Mouse (Mus musculus) ES-E14 (cell line): ENCODE measurements at regions not wholly inside any gene's neighbourhood (a gene's known extent, or its start where the extent isn't known, plus 50 kb on each side); places are given as distances from the start of the nearest gene placed in this dataset.
A peak's percentile ranks its signal among the peaks of the same experiment; 100 is the strongest.
"Not testable (repeated sequence)": the region's sequence is repeated elsewhere in the genome, so short reads cannot be mapped to it uniquely, and the experiment has no call there.

Source experiments
- DNase-seq: peaks from one replicate; pipeline ENCODE4 v3.0.0-alpha.2; 2013; ENCODE audit warnings: low read depth, low spot score
- H3K27ac ChIP-seq: 2 replicates; pipeline ENCODE4 v1.5.1; 2012; ENCODE audit warnings: low read depth, mild to moderate bottlenecking, low read length, moderate library complexity, mixed read lengths; ENCODE audit not compliant: poor library complexity, insufficient read depth, severe bottlenecking
- H3K36me3 ChIP-seq: 2 replicates; pipeline ENCODE4 v1.6.1; 2012; ENCODE audit warnings: mild to moderate bottlenecking, low read length, moderate library complexity, mixed read lengths; ENCODE audit not compliant: control insufficient read depth, poor library complexity, insufficient read depth, severe bottlenecking
- H3K4me1 ChIP-seq, 2 experiments: fragments of 150-350 bp in 1 of 2; sonication (generic) in 1 of 2; 2 replicates each; pipeline ENCODE4 v1.6.1; 2012; ENCODE audit warnings: low read length in 2 of 2, mild to moderate bottlenecking in 1 of 2, mixed read lengths in 1 of 2; ENCODE audit not compliant: control insufficient read depth in 2 of 2, insufficient read depth in 2 of 2, poor library complexity in 1 of 2
- H3K4me3 ChIP-seq, 2 experiments: fragments of 150-350 bp in 1 of 2; sonication (generic) in 1 of 2; 2 replicates each; pipeline ENCODE4 v1.5.1; 2012; ENCODE audit warnings: low read length in 2 of 2, low read depth in 1 of 2, mild to moderate bottlenecking in 1 of 2, mixed read lengths in 1 of 2; ENCODE audit not compliant: insufficient read depth in 1 of 2, poor library complexity in 1 of 2, severe bottlenecking in 1 of 2
- H3K9ac ChIP-seq: 2 replicates; pipeline ENCODE4 v1.6.1; 2012; ENCODE audit warnings: low read depth, mild to moderate bottlenecking, low read length, mixed read lengths; ENCODE audit not compliant: poor library complexity, insufficient read depth, severe bottlenecking
- H3K9me3 ChIP-seq: fragments of 150-350 bp; sonication (generic); 2 replicates; pipeline ENCODE4 v1.6.1; 2012; ENCODE audit warnings: low read depth, mild to moderate bottlenecking, low read length; ENCODE audit not compliant: control insufficient read depth, insufficient read depth
- CHD2 ChIP-seq: IDR thresholded peaks from 2 replicates; pipeline ENCODE4 v1.6.1; 2014; ENCODE audit warnings: mild to moderate bottlenecking, low read depth, low read length, inconsistent platforms
- HCFC1 ChIP-seq: IDR thresholded peaks from 2 replicates; pipeline ENCODE4 v1.6.1; 2012; ENCODE audit warnings: low read length, inconsistent platforms, borderline replicate concordance; ENCODE audit not compliant: insufficient read depth
- MAFK ChIP-seq: IDR thresholded peaks from 2 replicates; pipeline ENCODE4 v1.6.1; 2014; ENCODE audit warnings: mild to moderate bottlenecking, low read depth, low read length, inconsistent platforms; ENCODE audit not compliant: insufficient read depth
- ZC3H11A ChIP-seq: IDR thresholded peaks from 2 replicates; pipeline ENCODE4 v1.6.1; 2012; ENCODE audit warnings: low read depth, mild to moderate bottlenecking, inconsistent platforms, low read length, borderline replicate concordance
- ZNF384 ChIP-seq: IDR thresholded peaks from 2 replicates; pipeline ENCODE4 v1.6.1; 2012; ENCODE audit warnings: low read depth, low read length, inconsistent platforms
- in situ Hi-C, 2 experiments: fragments of 600-800 bp; cut with MboI; formaldehyde crosslinking; loops; one replicate each; pipeline ENCODE4 v1.15.1; 2025; ENCODE audit warnings: low sequenced_read_pairs in 2 of 2, inconsistent platforms in 1 of 2; ENCODE audit not compliant: unreplicated experiment in 2 of 2

DNA sequence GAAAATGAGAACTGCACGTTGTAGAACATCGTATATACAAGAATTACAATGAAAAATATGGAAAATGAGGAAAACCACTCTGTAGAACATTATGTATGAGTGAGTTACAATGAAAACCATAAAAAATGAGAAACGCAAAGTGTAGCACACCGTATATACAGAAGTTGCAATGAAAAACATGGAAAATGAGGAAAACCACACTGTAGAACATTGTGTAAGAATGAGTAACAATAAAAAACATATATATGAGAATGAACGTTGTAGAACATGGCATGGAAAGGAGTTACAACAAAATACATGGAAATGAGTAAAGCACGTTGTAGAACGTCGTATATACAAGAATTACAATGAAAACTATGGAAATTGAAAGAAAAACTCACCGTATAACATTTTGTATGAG, 378.6 kb downstream of the Gm3376 start:
- H3K9me3 ChIP-seq, H3K36me3 ChIP-seq, H3K27ac ChIP-seq, H3K4me1 ChIP-seq, H3K4me3 ChIP-seq, H3K9ac ChIP-seq, in situ Hi-C loops: not testable (repeated sequence)
- DNase-seq: peak; percentile 100

DNA sequence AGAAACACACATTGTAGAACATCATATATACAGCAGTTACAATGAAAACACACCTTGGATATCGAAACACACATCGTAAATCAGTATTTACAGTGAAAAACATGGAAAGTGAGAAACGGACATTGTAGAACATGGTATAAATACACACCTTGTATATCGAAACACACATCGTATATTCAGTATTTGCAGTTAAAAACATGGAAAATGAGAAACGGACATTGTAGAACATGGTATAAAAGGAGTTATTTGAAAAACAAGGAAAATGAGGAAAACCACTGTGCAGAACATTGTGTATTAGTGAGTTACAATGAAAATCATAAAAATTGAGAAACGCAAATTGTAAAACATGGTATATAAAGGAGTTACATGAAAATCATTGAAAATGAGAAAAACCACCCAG, 379.2 kb downstream of the Gm3376 start:
- H3K9me3 ChIP-seq, in situ Hi-C loops, H3K27ac ChIP-seq, H3K9ac ChIP-seq, DNase-seq, H3K36me3 ChIP-seq, H3K4me1 ChIP-seq, H3K4me3 ChIP-seq: not testable (repeated sequence)

DNA sequence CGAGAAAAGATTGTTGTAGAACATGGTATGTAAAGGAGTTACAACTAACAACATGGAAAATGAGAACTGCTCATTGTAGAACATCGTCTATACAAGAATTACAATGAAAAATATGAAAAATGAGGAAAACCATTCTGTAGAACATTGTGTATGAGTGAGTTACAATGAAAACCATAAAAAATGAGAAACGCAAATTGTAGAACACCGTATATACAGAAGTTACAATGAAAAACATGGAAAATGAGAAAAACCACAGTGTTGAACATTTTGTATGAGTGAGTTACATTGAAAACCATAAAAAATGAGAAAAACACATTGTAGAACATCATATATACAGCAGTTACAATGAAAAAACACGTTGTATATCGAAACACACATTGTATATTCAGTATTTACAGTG, 381.5 kb downstream of the Gm3376 start:
- in situ Hi-C loops, H3K4me1 ChIP-seq, H3K36me3 ChIP-seq, H3K9ac ChIP-seq, H3K9me3 ChIP-seq, H3K27ac ChIP-seq, H3K4me3 ChIP-seq: not testable (repeated sequence)
- DNase-seq: peak; percentile 73

- no peak overlapping the region for H3K9ac ChIP-seq
- in situ Hi-C loops: no loop called here
- H3K9me3 ChIP-seq: no peaks in the 10 kb centered on the region
- no peaks in the 10 kb centered on the region for H3K36me3 ChIP-seq
- no peak overlapping the region for H3K27ac ChIP-seq
- TF ChIP-seq ZC3H11A: no peak
- no peak for TF ChIP-seq CHD2
- TF ChIP-seq ZNF384: no peak
- TF ChIP-seq MAFK: no peak
- no peak for TF ChIP-seq HCFC1
- H3K4me3 ChIP-seq: no peak overlapping the region
- DNase-seq: peak; percentile 33
- H3K4me1 ChIP-seq: no peaks in the 10 kb centered on the region
These were observed 388.9 kb downstream of the Gm3376 start for GRCm38 (mm10) chrY:4160371-4160770.
